Mouse (Mus musculus): Measurements from ENCODE around the gene Map2k1.

DNA sequence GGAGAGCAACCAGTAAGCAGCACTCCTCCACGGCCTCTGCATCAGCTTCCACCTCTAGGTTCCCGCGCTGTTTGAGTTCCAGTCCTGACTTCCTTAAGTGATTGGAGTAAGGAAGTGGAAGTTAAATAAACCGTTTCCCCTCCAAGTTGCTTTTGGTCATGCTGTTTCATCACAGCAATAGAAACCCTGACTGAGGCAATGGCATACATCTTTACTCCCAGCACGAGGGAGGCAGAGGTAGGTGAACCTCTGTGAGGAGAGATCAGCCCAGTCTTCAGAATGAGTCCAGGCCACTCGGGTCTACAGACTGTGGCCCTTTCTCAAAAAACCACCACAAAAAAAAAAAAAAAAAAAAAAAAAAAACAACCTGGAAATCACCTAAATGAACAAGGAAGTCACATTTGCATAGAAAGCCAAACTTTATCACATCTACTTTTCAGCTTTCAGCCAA, 11.0 kb downstream of the Map2k1 start:
- no peak for TF ChIP-seq CTCF (conservative IDR thresholded peaks at IDR 0.05; ENCODE audit: low read length)
- no peak for TF ChIP-seq NANOG (IDR thresholded peaks at IDR 0.05; ENCODE audit: borderline replicate concordance, low read length)

Data from E14TG2a.4 (cell line).